Mouse (Mus musculus) adrenal gland, adult 8-10 months (tissue): ENCODE measurements around the gene Dmxl2. TPM values are rescaled to one million over a fixed set of nuclear protein-coding genes. Genes with fewer than 3 reads are reported as not detected.

Source experiments
- DNase-seq: peaks from one replicate; pipeline ENCODE4 v3.0.0; 2022
- total RNA-seq, 4 experiments: library from RNA; stranded (reverse); gene quantifications; 2 replicates each; pipeline ENCODE4 v1.2.4; 2022

The Dmxl2 gene
- total RNA-seq = 10 to 100 TPM; 16.2 to 39.4 (median 24.3) TPM

- DNase-seq = peak; percentile 89
These were observed at the start of gene Dmxl2 for GRCm38 (mm10) chr9:54501453-54502110. TSS of gene Dmxl2 (minus strand) at chr9:54501626.

- no peak for DNase-seq
These were observed 48.0 kb upstream of the Dmxl2 start for GRCm38 (mm10) chr9:54549433-54549832.

GRCm38 (mm10) chr9:54547536-54547935 lies 46.1 kb upstream of the Dmxl2 start:
- no peak for DNase-seq

GRCm38 (mm10) chr9:54544954-54545315 lies 43.5 kb upstream of the Dmxl2 start:
- DNase-seq = no peak

- no peak for DNase-seq
These were observed 43.0 kb upstream of the Dmxl2 start for GRCm38 (mm10) chr9:54544212-54544953.

- DNase-seq = no peak
These were observed 39.4 kb upstream of the Dmxl2 start for GRCm38 (mm10) chr9:54540801-54541200.

- no peak for DNase-seq
These were observed 37.3 kb upstream of the Dmxl2 start, which contains the start of gene Sh2d7 for GRCm38 (mm10) chr9:54538684-54539083. TSS of gene Sh2d7 (plus strand) at chr9:54538984.

- DNase-seq = no peak
These were observed 36.8 kb upstream of the Dmxl2 start for GRCm38 (mm10) chr9:54538244-54538643.

GRCm38 (mm10) chr9:54537480-54537879 lies 36.1 kb upstream of the Dmxl2 start:
- DNase-seq = no peak

GRCm38 (mm10) chr9:54537030-54537429 lies 35.6 kb upstream of the Dmxl2 start:
- DNase-seq = no peak

- no peak for DNase-seq
These were observed 34.8 kb upstream of the Dmxl2 start for GRCm38 (mm10) chr9:54536236-54536635.

GRCm38 (mm10) chr9:54533975-54534374 lies 32.5 kb upstream of the Dmxl2 start:
- DNase-seq = no peak

GRCm38 (mm10) chr9:54532926-54533325 lies 31.5 kb upstream of the Dmxl2 start:
- no peak for DNase-seq

- no peak for DNase-seq
These were observed 30.0 kb upstream of the Dmxl2 start for GRCm38 (mm10) chr9:54531421-54531820.

GRCm38 (mm10) chr9:54530836-54531235 lies 29.4 kb upstream of the Dmxl2 start:
- DNase-seq = no peak

- no peak for DNase-seq
These were observed 28.5 kb upstream of the Dmxl2 start for GRCm38 (mm10) chr9:54529950-54530349.

GRCm38 (mm10) chr9:54527694-54528093 lies 26.3 kb upstream of the Dmxl2 start:
- no peak for DNase-seq

GRCm38 (mm10) chr9:54520286-54520685 lies 18.9 kb upstream of the Dmxl2 start:
- no peak for DNase-seq

GRCm38 (mm10) chr9:54518921-54519320 lies 17.5 kb upstream of the Dmxl2 start:
- DNase-seq = no peak

GRCm38 (mm10) chr9:54515991-54516390 lies 14.6 kb upstream of the Dmxl2 start:
- DNase-seq = no peak

GRCm38 (mm10) chr9:54502873-54503272 lies 1.4 kb upstream of the Dmxl2 start:
- DNase-seq = no peak

- DNase-seq = no peak
These were observed 677 bp upstream of the Dmxl2 start for GRCm38 (mm10) chr9:54502111-54502495.

- DNase-seq = peak; percentile 20
These were observed 484 bp downstream of the Dmxl2 start for GRCm38 (mm10) chr9:54500832-54501452.

- no peak for DNase-seq
These were observed 1.6 kb downstream of the Dmxl2 start for GRCm38 (mm10) chr9:54499791-54500190.
